In genomic region chr10:59241141-59241541, GRCm38 (mm10) we compare ENCODE assay signal across 9 mouse cellular contexts. TPM values are rescaled to one million over a fixed set of nuclear protein-coding genes. Genes with fewer than 3 reads are reported as not detected.
DNase-seq lines count a peak whose midpoint lies in the region; ATAC-seq and TF ChIP-seq lines count a peak whose summit lies in the region.
"Had no signal": no experiment of that assay in that cellular context is flagged by ENCODE, and none has a peak within 500 bp of the region (broad histone marks: within the 10 kb centered on the region; RNA-seq: fewer than 3 reads in every experiment).

No protein-coding gene starts in this region.

- no peak for TF ChIP-seq POLR2A in small intestine, adult 2 months (IDR thresholded peaks at IDR 0.05; ENCODE audit: low read depth, low read length)

- no peak; the same call in 1 of the 2 replicates for TF ChIP-seq CTCF in kidney, postnatal 0 days (IDR thresholded peaks at IDR 0.05; ENCODE audit: low read depth)
- TF ChIP-seq CTCF in small intestine, adult 2 months (IDR thresholded peaks at IDR 0.05; ENCODE audit: extremely low read depth, insufficient read length, insufficient replicate concordance, low read depth, low read length): no peak

- no peak overlapping the region for H3K4me3 ChIP-seq in limb, embryonic 13.5 days
- no peak overlapping the region for H3K4me3 ChIP-seq in limb, embryonic 10.5 days
- no peak overlapping the region for H3K4me3 ChIP-seq in kidney, postnatal 0 days (replicated peaks; ENCODE audit: low read depth, low read length)
- no peak overlapping the region for H3K4me3 ChIP-seq in small intestine, adult 2 months (ENCODE audit: low read depth, low read length)
- no peak overlapping the region for H3K4me3 ChIP-seq in midbrain, embryonic 16.5 days (ENCODE audit: low read depth, low read length)
- H3K4me3 ChIP-seq: hindbrain, embryonic 15.5 days had no signal

- no peaks in the 10 kb centered on the region; the same call in 1 of the 2 replicates for H3K9me3 ChIP-seq in limb, embryonic 13.5 days
- no peaks in the 10 kb centered on the region; the same call in 1 of the 2 replicates for H3K9me3 ChIP-seq in limb, embryonic 10.5 days (replicated peaks)
- no peaks in the 10 kb centered on the region for H3K9me3 ChIP-seq in kidney, postnatal 0 days (replicated peaks; ENCODE audit: low read length)
- H3K9me3 ChIP-seq in midbrain, embryonic 16.5 days (replicated peaks; ENCODE audit: control insufficient read depth, low read length, poor library complexity, severe bottlenecking): no peaks in the 10 kb centered on the region
- H3K9me3 ChIP-seq: hindbrain, embryonic 15.5 days had no signal

- ATAC-seq in limb, embryonic 13.5 days (ENCODE audit: low FRiP score, low read depth): peak; percentile 32
- 0 out of 2 replicates have a peak, but pooled peaks have one; percentile 65 for ATAC-seq in kidney, postnatal 0 days (replicated peaks; ENCODE audit: low FRiP score, low read depth)
- ATAC-seq in midbrain, embryonic 16.5 days: no peak
- no peak for ATAC-seq in erythroid progenitor cell, adult 5-6 weeks (replicated peaks; ENCODE audit: low FRiP score, poor library complexity, severe bottlenecking)

- H3K4me1 ChIP-seq in limb, embryonic 13.5 days: no peaks in the 10 kb centered on the region
- H3K4me1 ChIP-seq in limb, embryonic 10.5 days: peaks cover 6% of the 10 kb centered on the region; the same call in 1 of the 2 replicates
- no peaks in the 10 kb centered on the region for H3K4me1 ChIP-seq in kidney, postnatal 0 days (replicated peaks; ENCODE audit: insufficient read depth, low read length)
- H3K4me1 ChIP-seq in small intestine, adult 2 months (ENCODE audit: control insufficient read depth, insufficient read depth, insufficient read length, low read length): peaks cover 6% of the 10 kb centered on the region
- no peaks in the 10 kb centered on the region for H3K4me1 ChIP-seq in midbrain, embryonic 16.5 days (ENCODE audit: control insufficient read depth, insufficient read depth, low read length)
- H3K4me1 ChIP-seq: hindbrain, embryonic 15.5 days had no signal

- WGBS in limb, embryonic 13.5 days: 53% methylated on average over 3 of the region's 3 CpGs
- 83% methylated on average over 3 of the region's 3 CpGs for WGBS in limb, embryonic 10.5 days
- 33% methylated on average over 3 of the region's 3 CpGs for WGBS in kidney, postnatal 0 days
- WGBS in small intestine, adult 2 months: 20% methylated on average over 3 of the region's 3 CpGs
- 58% methylated on average over 3 of the region's 3 CpGs for WGBS in midbrain, embryonic 16.5 days

- no peak for DNase-seq in limb, embryonic 10.5 days (ENCODE audit: low spot score)
- peak; percentile 39 for DNase-seq in adrenal gland, postnatal 25 days
- DNase-seq in kidney, postnatal 0 days (ENCODE audit: low spot score): peak; percentile 54
- DNase-seq in frontal cortex, adult 2 months (ENCODE audit: extremely low spot score in 1 of 2, low spot score in 1 of 2): no peak

- no peak overlapping the region for H3K9ac ChIP-seq in limb, embryonic 13.5 days
- no peak overlapping the region for H3K9ac ChIP-seq in kidney, postnatal 0 days (ENCODE audit: low read depth, low read length)
- H3K9ac ChIP-seq in midbrain, embryonic 16.5 days (ENCODE audit: low read depth, low read length): no peak overlapping the region
- H3K9ac ChIP-seq: hindbrain, embryonic 15.5 days had no signal

- no peak overlapping the region for H3K4me2 ChIP-seq in limb, embryonic 13.5 days (replicated peaks)
- H3K4me2 ChIP-seq in kidney, postnatal 0 days (ENCODE audit: low read length): no peak overlapping the region
- H3K4me2 ChIP-seq in midbrain, embryonic 16.5 days (ENCODE audit: low read length): no peak overlapping the region
- H3K4me2 ChIP-seq: hindbrain, embryonic 15.5 days had no signal

- H3K27me3 ChIP-seq in limb, embryonic 13.5 days: no peaks in the 10 kb centered on the region
- no peaks in the 10 kb centered on the region for H3K27me3 ChIP-seq in limb, embryonic 10.5 days (ENCODE audit: low read depth, poor library complexity, severe bottlenecking)
- H3K27me3 ChIP-seq in kidney, postnatal 0 days (ENCODE audit: insufficient read depth, low read length): no peaks in the 10 kb centered on the region
- no peaks in the 10 kb centered on the region for H3K27me3 ChIP-seq in small intestine, adult 2 months (ENCODE audit: control insufficient read depth, insufficient read depth, low read length)
- no peaks in the 10 kb centered on the region for H3K27me3 ChIP-seq in midbrain, embryonic 16.5 days (ENCODE audit: control insufficient read depth, insufficient read depth, low read depth, low read length)
- H3K27me3 ChIP-seq: hindbrain, embryonic 15.5 days had no signal

- no peaks in the 10 kb centered on the region for H3K36me3 ChIP-seq in limb, embryonic 13.5 days
- no peaks in the 10 kb centered on the region for H3K36me3 ChIP-seq in limb, embryonic 10.5 days
- no peaks in the 10 kb centered on the region for H3K36me3 ChIP-seq in kidney, postnatal 0 days (ENCODE audit: insufficient read depth, low read length)
- H3K36me3 ChIP-seq in small intestine, adult 2 months (ENCODE audit: control insufficient read depth, insufficient read depth, low read length): no peaks in the 10 kb centered on the region
- H3K36me3 ChIP-seq in midbrain, embryonic 16.5 days (ENCODE audit: control insufficient read depth, insufficient read depth, low read length): no peaks in the 10 kb centered on the region
- H3K36me3 ChIP-seq: hindbrain, embryonic 15.5 days had no signal

- H3K27ac ChIP-seq in limb, embryonic 13.5 days: no peak overlapping the region
- no peak overlapping the region for H3K27ac ChIP-seq in limb, embryonic 10.5 days
- H3K27ac ChIP-seq in kidney, postnatal 0 days: no peak overlapping the region
- H3K27ac ChIP-seq in small intestine, adult 2 months (ENCODE audit: insufficient read depth, low read depth, low read length): peak overlapping the region; percentile 72
- H3K27ac ChIP-seq in midbrain, embryonic 16.5 days (ENCODE audit: low read length): no peak overlapping the region
- H3K27ac ChIP-seq: hindbrain, embryonic 15.5 days had no signal

RNA-seq across cellular contexts. Expression of gene Sowahc, which starts 19.4 kb away (rescaled TPM):
- 14.1 and 15.6 TPM in 2 replicates for polyA plus RNA-seq in limb, embryonic 13.5 days (2015; fragmentation: Nextera tagmentation; extraction: Ambion mirVana)
- 11.1 and 12.1 TPM in 2 replicates for polyA plus RNA-seq in limb, embryonic 10.5 days (2016; fragmentation: Nextera tagmentation; extraction: Ambion mirVana)
- 29.0 and 29.1 TPM in 2 replicates for total RNA-seq in adrenal gland, postnatal 25 days (2021)
- 7.6 and 8.7 TPM in 2 replicates for polyA plus RNA-seq in kidney, postnatal 0 days (2015; fragmentation: Nextera tagmentation; extraction: Ambion mirVana)
- polyA plus RNA-seq in small intestine, adult 2 months (2012; rRNA removed): 1.9 and 6.3 TPM in 2 replicates
- 22.1 and 23.8 TPM in 2 replicates for polyA plus RNA-seq in midbrain, embryonic 16.5 days (2015; fragmentation: Nextera tagmentation; extraction: Ambion mirVana)
- total RNA-seq in erythroid progenitor cell, adult 5-6 weeks (2015; ENCODE audit: low replicate concordance): 2.5 and 3.4 TPM in 2 replicates
- 2.1 and 3.6 TPM in 2 replicates for total RNA-seq in erythroid progenitor cell, adult 5-6 weeks (2017; ENCODE audit: low replicate concordance)
- 4.9 and 5.6 TPM in 2 replicates for polyA plus RNA-seq in frontal cortex, adult 2 months (2012; rRNA removed)

RNA-seq across cellular contexts. Expression of gene Sept10, which starts 19.5 kb away (rescaled TPM):
- 46.4 and 49.6 TPM in 2 replicates for polyA plus RNA-seq in limb, embryonic 13.5 days (2015; fragmentation: Nextera tagmentation; extraction: Ambion mirVana)
- 45.0 and 45.4 TPM in 2 replicates for polyA plus RNA-seq in limb, embryonic 10.5 days (2016; fragmentation: Nextera tagmentation; extraction: Ambion mirVana)
- 47.4 and 67.0 TPM in 2 replicates for total RNA-seq in adrenal gland, postnatal 25 days (2021)
- 60.8 and 62.7 TPM in 2 replicates for polyA plus RNA-seq in kidney, postnatal 0 days (2015; fragmentation: Nextera tagmentation; extraction: Ambion mirVana)
- polyA plus RNA-seq in small intestine, adult 2 months (2012; rRNA removed): 1.1 and 1.5 TPM in 2 replicates
- 10.4 and 13.3 TPM in 2 replicates for polyA plus RNA-seq in midbrain, embryonic 16.5 days (2015; fragmentation: Nextera tagmentation; extraction: Ambion mirVana)
- total RNA-seq in erythroid progenitor cell, adult 5-6 weeks (2015; ENCODE audit: low replicate concordance): not detected in 2 replicates
- 2.4 TPM in 1 of 2 replicates, not detected in the other for total RNA-seq in erythroid progenitor cell, adult 5-6 weeks (2017; ENCODE audit: low replicate concordance)
- 7.8 and 9.6 TPM in 2 replicates for polyA plus RNA-seq in frontal cortex, adult 2 months (2012; rRNA removed)

Comparison
In these comparisons a context has a peak if more than half of its experiments do, and no peak if none do; other contexts are left out.
1. ATAC-seq: peak in limb, embryonic 13.5 days (single experiment) and kidney, postnatal 0 days (single experiment); none in midbrain, embryonic 16.5 days (single experiment) and erythroid progenitor cell, adult 5-6 weeks (single experiment).
2. DNase-seq: peak in adrenal gland, postnatal 25 days (single experiment) and kidney, postnatal 0 days (single experiment); none in limb, embryonic 10.5 days (single experiment) and frontal cortex, adult 2 months (0 of 2).